Mouse (Mus musculus) adrenal gland, postnatal 10 days (tissue): Measurements from ENCODE around the gene Wfdc3. TPM values are rescaled to one million over a fixed set of nuclear protein-coding genes. Genes with fewer than 3 reads are reported as not detected.

Experiments
- DNase-seq: peaks from one replicate; pipeline ENCODE4 v3.0.0; 2021; ENCODE audit warnings: mixed read lengths
- long read RNA-seq, 2 experiments: library from polyadenylated mRNA; stranded (forward); transcript quantifications; one replicate each; pipeline ENCODE4 v2.0.0; 2021
- total RNA-seq, 2 experiments: library from RNA; stranded (reverse); gene quantifications; 2 replicates each; pipeline ENCODE4 v1.2.3; 2021

Gene Wfdc3
- total RNA-seq = under 1 TPM; 0.54 to 0.70 TPM
- long read RNA-seq, experiment 1 = 0 reads
- long read RNA-seq, experiment 2 = 0 reads

DNA sequence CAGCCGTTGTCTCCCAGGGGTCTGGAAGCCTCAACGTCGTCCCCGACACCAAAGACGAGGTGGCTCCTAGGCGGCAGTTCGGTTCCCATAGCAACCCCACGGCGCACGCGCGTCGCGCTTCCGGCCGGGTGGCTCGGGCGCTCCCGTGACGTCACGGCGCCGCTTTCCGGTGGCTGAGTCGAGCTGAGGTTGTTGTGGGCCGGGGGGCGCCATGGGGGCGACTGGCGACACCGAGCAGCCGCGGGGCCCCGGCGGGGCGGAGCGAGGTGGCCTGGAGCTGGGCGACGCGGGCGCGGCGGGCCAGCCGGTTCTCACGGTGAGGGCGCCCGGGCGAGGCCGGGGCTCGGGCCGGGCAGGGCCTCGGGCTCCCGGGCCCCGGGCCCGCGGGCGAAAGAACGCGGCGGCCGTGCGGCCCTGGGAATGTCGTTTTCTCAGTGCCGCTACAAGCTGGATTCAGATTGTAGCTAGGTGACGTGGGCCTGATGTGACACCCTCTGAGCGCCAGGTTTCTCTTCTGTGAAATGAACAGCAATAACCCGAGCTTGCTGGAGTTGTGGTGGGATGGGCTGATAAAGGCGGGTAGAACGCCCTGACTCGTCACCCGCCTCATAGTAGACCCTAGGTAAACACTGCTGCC, at the start of gene Wfdc3, which contains the start of gene Dnttip1:
TSS of gene Wfdc3 (minus strand) at position 89 of the 637 bp plus-strand sequence.
TSS of gene Dnttip1 (plus strand) at position 141 of the 637 bp plus-strand sequence.
- peak; percentile 96 for DNase-seq

DNA sequence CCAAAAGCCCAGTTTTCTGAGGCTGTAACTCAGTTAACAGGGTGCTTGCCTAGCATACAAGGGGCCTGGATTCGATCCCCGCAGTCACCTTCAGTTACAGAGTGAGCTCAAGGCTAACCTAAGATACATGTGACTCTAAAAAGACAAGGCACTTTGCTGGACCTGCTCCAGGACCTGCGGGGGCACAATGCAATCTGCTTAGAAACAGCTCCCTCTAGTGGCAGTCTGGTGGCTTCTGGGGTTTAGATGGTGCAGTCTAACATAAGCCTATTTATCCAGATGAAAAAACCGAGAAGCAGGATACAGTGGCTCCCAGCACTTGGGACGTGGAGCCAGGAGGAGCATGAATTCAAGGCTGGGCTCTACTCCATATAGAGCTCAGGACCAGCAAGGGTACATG, 48.6 kb upstream of the Wfdc3 start:
- DNase-seq = peak; percentile 92

DNA sequence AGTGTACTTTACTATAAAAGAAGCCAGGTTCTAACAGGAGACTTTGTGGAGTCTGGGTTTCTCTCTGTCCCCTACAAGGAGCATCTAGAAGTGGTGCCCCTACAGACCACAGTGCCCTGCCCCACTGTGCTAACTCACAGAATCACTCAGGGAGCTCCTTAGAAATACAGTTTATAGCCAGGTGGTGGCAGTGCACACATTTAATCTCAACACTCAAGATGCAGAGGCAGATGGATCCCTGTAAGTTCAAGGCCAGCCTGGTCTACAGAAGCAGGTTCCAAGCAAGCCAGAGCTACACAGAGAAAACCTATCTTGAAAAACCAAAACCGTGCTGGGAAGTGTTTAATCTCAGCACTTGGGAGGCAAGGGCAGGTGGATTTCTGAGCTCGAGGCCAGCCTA, 48.0 kb upstream of the Wfdc3 start:
- no peak for DNase-seq

DNA sequence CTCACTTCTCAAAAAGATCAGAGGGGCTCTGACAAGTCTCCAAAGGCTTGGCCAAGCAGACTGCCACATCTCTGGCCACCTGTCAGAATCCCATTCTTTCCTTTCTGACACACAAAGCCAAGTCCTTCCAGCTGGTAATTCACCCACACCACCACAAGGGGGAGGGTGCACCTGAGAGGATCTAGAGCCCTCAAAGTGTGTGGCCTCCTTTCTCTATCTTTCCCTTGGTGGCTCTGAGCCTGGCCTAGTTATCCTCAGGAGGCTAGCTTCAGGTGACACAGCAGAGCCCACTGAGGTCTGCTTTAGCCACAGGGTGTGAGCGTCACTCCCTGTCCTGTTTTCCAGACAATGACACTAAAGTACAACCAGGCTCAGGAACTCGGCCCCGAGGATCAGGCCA, 47.5 kb upstream of the Wfdc3 start:
- DNase-seq = peak; percentile 77

DNA sequence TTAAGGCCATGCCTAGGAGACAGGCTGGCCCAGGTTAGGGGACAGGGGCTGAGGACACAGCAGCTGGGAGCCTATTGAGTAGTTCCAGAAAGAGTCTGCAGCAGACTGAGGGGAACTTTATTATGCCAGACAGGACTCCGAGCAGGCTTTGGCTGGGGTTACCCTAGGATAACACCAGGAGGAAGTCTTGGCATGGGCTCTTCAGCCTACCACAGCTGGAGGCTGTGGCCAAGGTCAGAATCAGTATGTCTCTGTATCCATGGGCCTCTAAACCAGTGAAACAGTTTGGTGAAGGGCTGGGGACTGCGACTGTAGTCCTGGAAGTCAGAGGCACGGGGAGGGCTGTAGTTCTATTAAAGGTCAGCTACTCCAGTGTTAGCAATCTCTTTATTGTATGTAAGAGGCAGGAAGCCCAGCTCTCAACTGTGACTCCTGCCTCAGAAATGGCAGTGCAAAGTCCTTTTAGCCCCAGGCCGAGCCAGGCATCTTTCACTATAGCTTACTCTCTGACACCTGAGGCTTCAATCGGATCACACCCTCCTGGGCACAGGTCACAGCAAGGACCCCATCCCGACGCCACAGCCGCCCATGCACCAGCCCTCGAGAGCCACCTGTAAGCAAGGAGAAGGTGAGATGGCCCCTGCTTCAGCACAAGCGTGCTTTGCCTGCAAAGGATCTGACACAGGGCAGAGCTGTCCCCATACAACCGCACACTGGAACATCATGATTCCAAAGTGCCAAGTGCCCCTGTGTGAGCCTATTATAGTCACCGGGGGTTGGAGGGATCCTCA, 46.9 kb upstream of the Wfdc3 start:
- DNase-seq = peak; percentile 53

DNA sequence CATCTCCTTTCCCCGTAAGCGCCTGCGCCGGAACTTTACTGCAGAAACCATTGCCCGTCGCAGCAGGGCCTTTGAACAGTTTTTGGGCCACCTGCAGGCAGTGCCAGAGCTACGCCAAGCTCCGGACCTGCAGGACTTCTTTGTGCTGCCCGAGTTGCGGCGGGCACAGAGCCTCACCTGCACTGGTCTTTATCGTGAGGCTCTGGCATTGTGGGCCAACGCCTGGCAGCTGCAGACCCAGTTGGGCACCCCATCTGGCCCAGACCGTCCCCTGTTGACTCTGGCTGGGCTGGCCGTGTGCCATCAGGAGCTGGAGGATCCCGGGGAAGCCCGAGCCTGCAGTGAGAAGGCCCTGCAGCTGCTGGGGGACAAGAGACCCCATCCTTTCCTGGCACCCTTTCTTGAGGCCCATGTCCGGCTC, 46.1 kb upstream of the Wfdc3 start:
- peak; percentile 48 for DNase-seq

DNA sequence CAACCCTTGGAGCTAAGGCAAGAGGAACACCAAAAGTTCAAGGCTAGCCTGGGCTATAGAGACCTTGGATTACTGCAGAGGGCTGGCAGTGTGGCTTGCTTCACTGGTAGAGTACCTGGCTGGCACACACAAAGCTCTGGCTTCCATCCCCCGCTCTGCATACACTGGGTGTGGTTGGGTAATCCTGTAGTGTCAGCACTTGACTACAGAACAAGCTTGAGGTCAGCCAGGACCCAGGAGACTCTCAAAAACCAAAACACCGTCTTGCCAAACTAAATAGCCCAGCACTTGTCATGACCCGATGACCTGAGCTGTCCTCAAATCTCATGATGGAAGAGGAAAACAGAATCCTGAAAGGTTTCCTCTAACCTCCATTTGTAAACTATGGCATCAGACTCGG, 44.7 kb upstream of the Wfdc3 start:
- peak; percentile 72 for DNase-seq

DNA sequence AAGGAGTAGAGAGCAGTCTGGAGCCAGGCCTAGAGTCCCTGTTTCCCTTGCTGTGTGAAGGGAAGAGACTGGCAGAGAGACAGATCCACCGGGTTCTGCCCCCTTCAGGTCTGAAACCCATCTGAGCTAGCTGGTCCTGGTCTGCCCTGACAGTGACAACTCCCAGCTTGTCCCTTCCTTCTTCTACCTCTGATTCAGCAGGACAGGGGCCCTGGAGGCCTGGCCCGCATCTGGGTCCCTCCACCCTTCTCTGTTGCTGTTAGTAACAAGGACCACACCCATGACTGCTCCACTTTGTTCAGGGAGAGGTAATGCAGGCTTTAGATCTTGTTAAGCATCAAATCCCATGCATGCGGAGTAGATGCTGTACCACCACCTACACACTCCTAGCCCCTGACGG, 42.7 kb upstream of the Wfdc3 start:
- no peak for DNase-seq

DNA sequence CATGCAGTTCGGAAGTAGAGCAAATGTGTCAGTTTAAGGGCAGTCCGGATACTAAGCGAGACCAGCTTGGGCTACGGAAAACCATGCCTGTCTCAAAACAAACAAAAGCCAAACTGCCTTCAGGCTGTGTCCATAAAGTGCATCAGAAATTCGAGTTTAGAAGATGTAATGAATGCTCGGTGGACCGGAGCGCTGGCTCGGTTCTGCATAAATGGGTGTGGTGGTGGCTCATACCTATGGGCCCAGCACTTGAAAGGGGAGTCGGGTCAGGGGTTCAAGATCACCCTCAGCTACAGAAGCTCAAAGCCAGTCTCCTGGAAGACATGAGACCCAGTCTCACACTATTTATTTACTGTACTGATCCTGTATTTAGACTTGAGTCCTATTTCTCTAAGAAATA, 42.0 kb upstream of the Wfdc3 start:
- DNase-seq = no peak

DNA sequence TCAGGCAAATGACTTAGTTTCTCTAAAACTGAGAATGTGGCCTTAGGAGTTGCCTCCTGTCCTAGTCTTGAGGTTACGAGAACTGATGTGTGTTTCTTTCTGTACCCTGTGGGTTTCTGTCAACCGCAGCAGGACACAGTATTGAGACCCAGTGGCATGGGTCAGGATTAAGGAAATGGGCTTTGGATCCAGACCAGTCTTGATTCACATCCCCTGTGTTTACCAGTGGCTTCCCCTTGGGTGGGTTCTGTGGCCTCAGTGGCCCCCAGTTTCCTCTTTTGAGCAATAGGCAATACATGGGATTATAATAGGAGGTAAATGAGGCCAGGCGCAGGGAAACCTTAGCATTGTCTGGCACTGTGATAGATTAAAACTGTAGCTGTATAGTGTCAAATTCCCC, 41.3 kb upstream of the Wfdc3 start:
- no peak for DNase-seq

DNA sequence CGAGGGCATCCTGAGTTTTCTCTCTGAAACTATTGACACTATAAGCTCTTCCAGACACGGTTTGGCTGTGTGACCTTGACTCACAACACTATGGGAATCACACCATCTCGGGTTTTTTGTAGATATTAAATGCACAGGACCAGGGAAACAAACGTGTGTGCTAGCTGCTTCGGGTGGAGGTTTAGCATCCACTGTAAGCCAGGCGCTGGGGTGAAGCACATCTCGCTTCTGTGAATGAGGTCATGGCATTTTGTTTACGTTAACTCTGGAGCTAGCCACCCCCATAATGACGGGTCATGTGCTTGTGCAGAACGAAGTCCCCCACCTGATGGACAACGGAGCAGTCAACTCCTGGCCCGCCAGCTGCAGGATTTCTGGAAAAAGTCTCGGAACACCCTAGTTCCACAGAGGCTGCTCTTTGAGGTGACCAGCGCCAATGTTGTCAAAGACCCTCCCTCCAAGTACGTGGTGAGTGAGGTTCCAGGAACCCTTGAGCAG, 40.7 kb upstream of the Wfdc3 start:
- DNase-seq = no peak

DNA sequence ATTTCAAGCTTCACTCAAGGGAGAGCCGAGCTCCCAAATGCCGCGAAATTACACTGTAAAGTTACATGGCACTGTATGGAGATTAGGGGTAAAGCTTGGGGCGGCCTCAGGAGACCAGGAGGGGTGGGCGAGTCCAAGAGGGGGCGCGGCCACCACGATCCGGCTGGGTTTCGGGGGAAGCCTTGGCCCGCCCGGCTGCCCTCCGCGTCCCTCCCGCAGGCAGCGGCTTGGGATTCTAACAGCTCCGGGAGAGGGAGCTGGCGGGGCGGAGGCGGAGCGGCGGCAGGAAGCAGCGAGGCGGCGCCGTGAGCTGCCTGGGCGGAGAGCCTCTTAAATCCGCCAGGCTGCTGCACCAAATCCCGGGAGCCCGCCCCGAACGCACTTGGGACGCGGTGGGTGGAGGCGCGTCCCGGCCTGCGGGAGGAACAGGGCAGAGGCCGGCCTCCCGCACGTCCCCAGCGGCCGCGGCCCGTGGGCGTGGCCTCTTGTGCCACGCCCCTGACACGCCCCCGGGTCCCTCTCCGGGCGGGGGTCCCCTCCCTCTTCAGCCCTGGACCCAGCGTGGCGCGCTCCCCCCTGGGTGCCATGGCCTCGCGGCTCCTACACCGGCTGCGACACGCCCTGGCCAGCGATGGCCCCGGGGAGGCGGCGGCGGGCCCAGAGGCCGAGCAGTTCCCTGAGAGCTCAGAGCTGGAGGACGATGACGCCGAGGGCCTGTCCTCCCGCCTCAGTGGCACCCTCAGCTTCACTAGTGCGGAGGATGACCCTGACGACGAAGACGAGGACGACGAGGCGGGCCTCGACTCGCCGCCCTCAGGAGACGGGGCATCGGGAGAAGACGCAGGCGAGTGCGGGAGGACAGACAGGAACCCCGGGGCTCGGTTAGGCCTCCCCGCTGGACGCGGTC, 40.0 kb upstream of the Wfdc3 start, which contains the start of gene Snx21:
TSS of gene Snx21 (plus strand) at position 343 of the 907 bp plus-strand sequence.
- DNase-seq = peak; percentile 96

DNA sequence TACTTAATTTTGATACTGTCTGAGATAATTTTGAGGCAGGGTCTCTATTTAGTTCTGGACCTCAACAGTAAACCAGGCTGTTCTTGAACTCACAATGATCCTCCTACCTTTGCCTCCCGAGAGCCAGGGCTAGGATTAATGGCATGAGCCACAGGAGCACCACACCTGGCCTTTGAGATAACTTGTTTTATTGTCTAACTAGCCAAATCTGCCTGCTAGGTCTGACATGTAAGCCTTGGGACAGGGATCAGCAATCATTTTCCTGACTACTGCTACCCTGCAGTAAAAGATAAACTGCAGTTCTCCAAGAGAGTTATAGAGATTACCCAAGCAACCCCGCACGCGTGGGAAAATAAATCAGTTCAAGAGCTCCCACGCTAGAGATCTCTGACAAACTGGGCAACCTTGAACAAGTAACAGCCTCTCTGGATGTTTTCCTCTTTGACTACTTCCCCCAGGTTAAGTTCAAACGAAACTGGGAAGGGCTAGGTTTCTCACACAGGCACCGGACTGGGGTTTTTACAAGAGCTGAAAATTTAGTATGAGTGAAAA, 39.2 kb upstream of the Wfdc3 start:
- no peak for DNase-seq

DNA sequence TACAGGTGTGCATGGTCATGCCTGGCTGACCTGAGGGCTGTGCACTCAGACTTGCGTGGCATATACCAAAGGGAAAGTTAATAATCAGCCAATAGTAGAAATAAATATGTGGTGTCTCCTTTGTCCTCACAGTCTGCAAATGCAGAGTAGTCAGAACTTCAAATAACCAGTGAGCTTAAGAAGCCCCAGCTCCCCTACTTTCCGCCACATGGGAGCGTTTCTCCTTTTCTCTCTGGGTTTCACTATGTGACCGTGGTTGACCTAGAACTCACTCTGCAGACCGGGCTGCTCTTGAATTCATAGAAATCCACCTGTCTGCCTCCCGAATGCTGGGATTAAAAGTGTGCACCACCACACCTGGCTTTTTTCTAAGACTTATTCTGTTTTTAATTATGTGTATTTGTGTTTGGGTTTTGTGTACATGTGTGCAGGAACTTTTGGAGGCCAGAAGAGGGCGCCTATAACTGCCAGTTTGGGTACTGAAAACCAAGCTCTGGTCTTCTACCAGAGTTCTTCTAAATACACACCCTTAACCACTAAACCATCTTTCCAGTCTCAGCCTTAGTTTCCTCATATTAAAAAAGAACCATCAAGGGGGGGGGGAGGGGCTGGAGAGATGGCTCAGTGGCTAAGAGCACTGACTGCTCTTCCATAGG, 38.3 kb upstream of the Wfdc3 start:
- DNase-seq = no peak

DNA sequence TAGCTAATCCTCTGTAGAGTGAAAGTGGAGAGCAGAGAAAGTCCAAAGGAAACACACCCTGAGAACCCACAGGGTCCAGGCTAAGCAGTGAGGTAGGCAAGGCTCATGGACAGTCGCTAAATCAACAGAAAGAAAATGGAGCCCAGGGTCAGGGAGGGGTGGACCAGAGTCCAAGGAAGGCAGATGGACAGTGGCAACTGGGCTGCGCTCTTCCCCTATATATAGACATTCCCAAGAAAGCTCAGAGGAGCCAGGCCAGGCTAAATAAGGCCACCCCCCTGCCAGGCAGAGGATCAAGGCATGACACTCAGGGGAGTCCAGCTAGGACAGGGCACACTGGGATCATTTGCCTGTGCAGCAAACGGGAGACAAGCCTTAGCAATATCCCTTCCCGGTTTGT, 36.1 kb upstream of the Wfdc3 start:
- DNase-seq = no peak

DNA sequence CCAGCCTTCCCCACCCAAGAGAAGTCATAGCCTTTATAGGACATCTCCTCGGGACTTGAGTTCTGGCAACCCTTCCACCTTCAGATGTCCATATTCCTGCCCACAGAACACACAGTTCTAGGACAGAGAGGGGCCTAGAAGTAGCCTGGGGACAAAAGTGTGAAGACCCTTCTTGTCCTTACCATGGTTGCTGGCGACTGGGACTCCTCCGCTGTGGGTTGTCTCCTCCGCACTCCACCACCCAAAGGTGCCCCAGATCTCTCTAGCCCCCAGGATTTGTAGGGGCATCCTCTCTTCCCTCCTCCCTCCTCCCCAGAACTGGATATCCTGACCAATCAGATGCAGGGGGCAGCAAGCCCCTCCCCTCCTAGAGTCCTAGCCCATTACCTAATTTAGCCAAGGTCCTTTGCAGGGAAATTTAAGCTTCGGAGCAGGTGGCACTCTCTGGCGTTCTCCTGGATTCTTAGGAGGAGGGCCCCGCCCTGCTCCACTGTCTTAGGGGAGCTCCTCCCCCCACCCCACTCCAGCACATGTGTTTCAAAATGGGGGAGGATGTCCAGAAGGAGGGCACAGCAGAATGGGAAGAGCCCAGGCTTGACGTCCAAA, 33.9 kb upstream of the Wfdc3 start, which contains the start of gene Tnnc2:
TSS of gene Tnnc2 (minus strand) at position 487 of the 606 bp plus-strand sequence.
- DNase-seq = no peak

DNA sequence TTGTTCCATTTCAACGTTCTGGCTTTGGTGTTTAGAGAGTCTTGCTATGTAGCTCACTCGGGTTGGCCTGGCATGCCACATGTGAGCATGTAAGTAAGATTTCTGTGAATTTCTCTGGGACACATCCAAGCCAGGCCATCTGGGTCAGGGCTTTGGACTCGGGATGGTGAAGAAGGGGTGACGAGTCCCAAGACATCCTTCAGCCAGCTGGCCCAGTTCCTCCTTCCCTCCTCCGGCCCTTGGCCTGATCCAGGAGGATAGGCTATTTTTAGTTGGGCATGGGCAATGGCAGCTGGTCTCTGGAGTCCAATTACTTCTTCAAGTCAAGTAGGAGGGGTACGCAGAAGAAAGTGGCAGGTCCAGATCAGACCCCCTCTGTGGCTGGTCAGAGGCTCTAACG, 33.1 kb upstream of the Wfdc3 start:
- DNase-seq = no peak

DNA sequence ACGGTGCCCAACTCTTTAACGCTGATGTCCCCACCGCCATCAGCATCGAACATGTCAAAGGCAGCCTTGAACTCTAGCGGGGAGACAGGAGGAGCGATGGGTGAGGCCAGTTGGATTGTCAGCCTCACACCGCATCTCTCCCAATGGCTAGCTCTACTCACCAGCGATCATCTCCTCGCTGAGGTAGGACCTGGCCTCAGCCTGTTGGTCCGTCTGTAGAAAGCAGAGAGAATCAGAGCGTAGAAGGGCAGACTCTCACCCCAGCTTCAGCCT, 32.2 kb upstream of the Wfdc3 start:
- DNase-seq = no peak

DNA sequence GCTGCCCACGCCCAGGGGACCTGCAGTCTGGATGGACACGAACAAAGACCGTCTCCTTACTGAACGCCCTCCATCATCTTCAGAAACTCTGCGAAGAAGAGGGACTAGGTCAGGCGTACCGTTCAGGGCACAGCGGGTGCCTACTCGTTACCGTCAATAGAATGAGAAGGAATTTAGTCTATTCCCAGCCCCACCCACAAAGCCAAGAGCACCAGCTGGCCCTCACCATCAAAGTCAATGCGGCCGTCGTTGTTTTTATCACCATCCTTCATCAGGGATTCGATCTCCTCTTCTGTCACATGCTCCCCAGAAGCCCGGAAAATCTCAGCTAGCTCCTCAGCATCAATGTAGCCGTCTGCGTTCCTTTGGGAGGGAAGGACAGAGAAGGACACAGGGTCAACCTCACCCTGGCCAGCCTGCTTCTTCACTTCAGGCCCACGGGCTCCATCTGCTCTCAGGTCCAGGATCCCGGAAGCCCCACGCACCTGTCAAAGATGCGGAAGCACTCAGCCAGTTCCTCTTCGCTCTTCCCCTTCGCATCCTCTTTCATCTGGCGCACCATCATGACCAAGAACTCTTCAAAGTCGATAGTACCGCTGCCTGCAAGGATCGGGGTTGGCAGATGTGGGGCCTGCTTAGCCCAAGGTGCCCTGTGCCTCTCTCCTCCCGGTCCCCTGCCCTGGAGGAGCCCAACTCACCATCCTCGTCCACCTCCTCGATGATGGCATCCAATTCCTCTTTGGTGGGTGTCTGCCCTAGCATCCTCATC, 31.7 kb upstream of the Wfdc3 start:
- no peak for DNase-seq

DNA sequence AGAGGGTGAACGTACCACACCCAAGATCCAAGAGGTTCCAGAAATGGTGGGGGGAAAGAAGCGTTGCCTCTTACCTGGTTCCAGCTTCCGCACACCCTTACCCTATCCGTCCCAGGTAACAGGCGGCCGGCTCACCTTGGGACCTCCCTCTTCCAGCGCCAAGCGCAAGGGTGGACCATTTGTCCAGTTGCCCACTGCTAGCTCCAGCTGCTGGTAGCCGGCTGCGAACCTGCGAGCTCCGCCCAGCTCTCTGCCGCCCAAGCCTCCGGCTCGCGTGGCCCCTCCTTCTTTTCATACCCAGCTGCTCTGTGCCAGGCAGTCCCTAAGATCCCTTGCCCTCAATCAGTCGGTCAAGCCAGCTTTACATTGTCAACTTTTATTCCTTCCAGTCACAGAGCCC, 31.1 kb upstream of the Wfdc3 start:
- no peak for DNase-seq
